Mouse (Mus musculus): ENCODE measurements around the gene Cntrl. TPM values are rescaled to one million over a fixed set of nuclear protein-coding genes. Genes with fewer than 3 reads are reported as not detected.

The Cntrl gene
- polyA plus RNA-seq, 1 experiment, result 20.4 TPM

DNA sequence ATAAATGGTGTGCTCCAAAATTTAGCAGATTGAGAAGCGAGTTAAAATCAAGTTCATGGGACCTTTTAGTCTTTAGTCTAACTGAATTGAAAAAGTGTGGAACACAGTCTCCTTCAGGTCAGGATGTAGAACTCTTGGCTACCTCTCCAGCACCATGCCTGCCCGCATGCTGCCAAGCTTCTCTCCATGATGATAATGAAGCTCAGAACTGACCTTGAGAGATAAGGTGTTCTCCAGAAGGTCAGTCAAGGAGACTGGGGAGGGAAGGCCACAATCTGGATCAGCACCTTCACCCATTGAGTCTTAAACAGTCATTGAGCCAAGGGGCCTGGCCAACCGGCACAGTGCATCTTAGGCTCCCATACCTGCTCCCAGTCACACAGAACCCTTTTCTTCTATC lies 97.5 kb downstream of the Cntrl start:
- Histone ChIP-seq H3K27ac (ENCODE audit: control insufficient read depth, insufficient read depth, low read depth, low read length) (no peak overlapping the region), H3K27me3 (ENCODE audit: control insufficient read depth, insufficient read depth, low read length) (no peaks in the 10 kb centered on the region), H3K4me1 (ENCODE audit: control insufficient read depth, insufficient read depth, low read length) (no peaks in the 10 kb centered on the region; the same call in none of the 2 replicates), H3K4me3 (ENCODE audit: control insufficient read depth, low read depth, low read length) (no peak overlapping the region), H3K36me3 (ENCODE audit: control insufficient read depth, insufficient read depth, low read length) (no peaks in the 10 kb centered on the region)
- no peak for TF ChIP-seq POLR2A (IDR thresholded peaks at IDR 0.05; ENCODE audit: control insufficient read depth, low read depth, low read length)
- TF ChIP-seq CTCF (IDR thresholded peaks at IDR 0.05; ENCODE audit: control insufficient read depth, insufficient read depth, insufficient replicate concordance, low read depth, low read length), result no peak

DNA sequence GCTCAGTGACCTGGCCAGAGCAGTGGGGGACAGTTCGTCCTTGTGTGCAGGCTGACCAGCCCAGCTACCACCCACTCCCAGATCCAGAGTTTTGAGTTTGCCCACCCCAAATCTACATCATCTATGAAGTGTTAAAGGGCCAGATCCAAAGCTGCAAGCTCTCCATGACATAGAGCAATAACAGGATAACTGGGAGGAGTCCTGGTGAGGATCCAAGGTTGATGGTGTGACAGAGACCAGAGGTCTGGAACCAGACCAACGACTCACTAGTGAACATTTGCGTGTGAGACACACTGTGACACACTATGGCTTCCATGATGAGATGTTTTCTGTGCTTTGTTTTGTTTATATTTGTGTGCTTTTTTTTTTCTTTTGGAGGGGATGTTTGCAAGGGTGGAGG lies 98.8 kb downstream of the Cntrl start:
- TF ChIP-seq CTCF (IDR thresholded peaks at IDR 0.05; ENCODE audit: control insufficient read depth, insufficient read depth, insufficient replicate concordance, low read depth, low read length), result no peak
- no peak overlapping the region for H3K4me3 ChIP-seq (ENCODE audit: control insufficient read depth, low read depth, low read length)
- no peaks in the 10 kb centered on the region for H3K36me3 ChIP-seq (ENCODE audit: control insufficient read depth, insufficient read depth, low read length)
- H3K27ac ChIP-seq (ENCODE audit: control insufficient read depth, insufficient read depth, low read depth, low read length), result no peak overlapping the region
- no peaks in the 10 kb centered on the region; the same call in 1 of the 2 replicates for H3K4me1 ChIP-seq (ENCODE audit: control insufficient read depth, insufficient read depth, low read length)
- no peaks in the 10 kb centered on the region for H3K27me3 ChIP-seq (ENCODE audit: control insufficient read depth, insufficient read depth, low read length)

GRCm38 (mm10) chr2:35208931-35209665 lies 99.8 kb downstream of the Cntrl start:
- TF ChIP-seq CTCF (IDR thresholded peaks at IDR 0.05; ENCODE audit: control insufficient read depth, insufficient read depth, insufficient replicate concordance, low read depth, low read length), result no peak
- Histone ChIP-seq H3K4me1 (ENCODE audit: control insufficient read depth, insufficient read depth, low read length) (peaks cover 3% of the 10 kb centered on the region; the same call in 1 of the 2 replicates), H3K27me3 (ENCODE audit: control insufficient read depth, insufficient read depth, low read length) (no peaks in the 10 kb centered on the region), H3K36me3 (ENCODE audit: control insufficient read depth, insufficient read depth, low read length) (no peaks in the 10 kb centered on the region), H3K4me3 (ENCODE audit: control insufficient read depth, low read depth, low read length) (no peak overlapping the region), H3K27ac (ENCODE audit: control insufficient read depth, insufficient read depth, low read depth, low read length) (no peak overlapping the region)

- Histone ChIP-seq H3K27ac (ENCODE audit: control insufficient read depth, insufficient read depth, low read depth, low read length) (no peak overlapping the region), H3K4me3 (ENCODE audit: control insufficient read depth, low read depth, low read length) (no peak overlapping the region), H3K4me1 (ENCODE audit: control insufficient read depth, insufficient read depth, low read length) (peaks cover 11% of the 10 kb centered on the region), H3K27me3 (ENCODE audit: control insufficient read depth, insufficient read depth, low read length) (no peaks in the 10 kb centered on the region), H3K36me3 (ENCODE audit: control insufficient read depth, insufficient read depth, low read length) (no peaks in the 10 kb centered on the region)
- TF ChIP-seq CTCF (IDR thresholded peaks at IDR 0.05; ENCODE audit: control insufficient read depth, insufficient read depth, insufficient replicate concordance, low read depth, low read length) (no peak), POLR2A (IDR thresholded peaks at IDR 0.05; ENCODE audit: control insufficient read depth, low read depth, low read length) (no peak)
Observed at GRCm38 (mm10) chr2:35211681-35212080, 102.4 kb downstream of the Cntrl start.

DNA sequence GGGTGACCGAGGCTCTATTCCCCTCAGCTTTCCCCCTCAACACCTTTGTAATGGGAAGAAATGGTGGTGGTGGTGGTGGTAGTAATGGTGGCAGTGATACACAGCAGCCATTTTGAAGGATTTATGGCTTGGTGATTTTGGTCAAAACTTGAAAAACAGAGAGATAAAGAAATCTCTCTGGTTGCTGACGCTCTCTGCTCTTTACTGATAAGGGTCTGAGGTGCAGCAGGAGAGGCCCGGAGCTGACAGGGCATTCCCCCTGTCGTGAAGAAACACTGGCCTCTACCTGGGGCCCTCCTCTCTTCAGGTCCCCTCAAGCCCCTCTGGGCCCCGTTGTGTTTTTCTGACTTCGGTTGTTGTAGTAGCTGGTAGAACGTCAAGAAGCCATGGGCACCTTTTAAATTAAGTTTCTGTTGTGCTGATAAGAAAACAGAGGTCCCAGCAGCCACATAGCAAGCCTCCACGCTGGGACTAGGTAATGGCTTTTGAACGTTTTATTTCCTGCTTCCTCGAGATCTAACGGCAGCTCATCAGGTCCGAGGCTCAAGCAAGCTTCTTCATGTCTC lies 104.1 kb downstream of the Cntrl start:
- peaks cover 11% of the 10 kb centered on the region for H3K4me1 ChIP-seq (ENCODE audit: control insufficient read depth, insufficient read depth, low read length)
- H3K36me3 ChIP-seq (ENCODE audit: control insufficient read depth, insufficient read depth, low read length), result no peaks in the 10 kb centered on the region
- TF ChIP-seq CTCF (IDR thresholded peaks at IDR 0.05; ENCODE audit: control insufficient read depth, insufficient read depth, insufficient replicate concordance, low read depth, low read length), result no peak
- TF ChIP-seq POLR2A (IDR thresholded peaks at IDR 0.05; ENCODE audit: control insufficient read depth, low read depth, low read length), result no peak
- H3K27ac ChIP-seq (ENCODE audit: control insufficient read depth, insufficient read depth, low read depth, low read length), result no peak overlapping the region
- peak overlapping the region; percentile 43 for H3K4me3 ChIP-seq (ENCODE audit: control insufficient read depth, low read depth, low read length)
- H3K27me3 ChIP-seq (ENCODE audit: control insufficient read depth, insufficient read depth, low read length), result no peaks in the 10 kb centered on the region

- peak overlapping the region; percentile 49 for H3K4me3 ChIP-seq (ENCODE audit: control insufficient read depth, low read depth, low read length)
- peaks cover 11% of the 10 kb centered on the region for H3K4me1 ChIP-seq (ENCODE audit: control insufficient read depth, insufficient read depth, low read length)
- H3K27me3 ChIP-seq (ENCODE audit: control insufficient read depth, insufficient read depth, low read length), result no peaks in the 10 kb centered on the region
- TF ChIP-seq POLR2A (IDR thresholded peaks at IDR 0.05; ENCODE audit: control insufficient read depth, low read depth, low read length) (no peak), CTCF (IDR thresholded peaks at IDR 0.05; ENCODE audit: control insufficient read depth, insufficient read depth, insufficient replicate concordance, low read depth, low read length) (peak; percentile 90)
- H3K36me3 ChIP-seq (ENCODE audit: control insufficient read depth, insufficient read depth, low read length), result no peaks in the 10 kb centered on the region
- H3K27ac ChIP-seq (ENCODE audit: control insufficient read depth, insufficient read depth, low read depth, low read length), result no peak overlapping the region
Observed at GRCm38 (mm10) chr2:35214881-35215358, 105.6 kb downstream of the Cntrl start.

DNA sequence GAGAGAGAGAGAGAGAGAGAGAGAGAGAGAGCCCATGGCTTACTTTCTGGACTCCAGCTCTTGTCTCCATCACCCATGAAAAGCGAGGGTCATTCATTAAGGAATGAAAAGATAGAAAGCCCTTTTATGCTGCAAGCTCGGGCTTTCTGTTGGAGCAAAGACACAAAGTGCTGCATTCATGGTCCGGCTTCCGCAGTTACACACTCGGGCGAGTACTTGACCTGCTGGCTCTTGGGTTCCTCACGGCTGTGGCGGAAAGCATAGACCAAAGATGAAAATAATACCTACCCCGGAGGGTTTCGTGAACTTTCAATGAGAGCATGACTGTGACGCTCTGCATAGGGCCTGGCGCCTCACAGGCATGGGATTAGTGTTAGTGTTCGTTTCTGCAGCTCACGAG lies 106.1 kb downstream of the Cntrl start:
- Histone ChIP-seq H3K27ac (ENCODE audit: control insufficient read depth, insufficient read depth, low read depth, low read length) (no peak overlapping the region), H3K27me3 (ENCODE audit: control insufficient read depth, insufficient read depth, low read length) (no peaks in the 10 kb centered on the region), H3K4me1 (ENCODE audit: control insufficient read depth, insufficient read depth, low read length) (peaks cover 11% of the 10 kb centered on the region), H3K36me3 (ENCODE audit: control insufficient read depth, insufficient read depth, low read length) (no peaks in the 10 kb centered on the region), H3K4me3 (ENCODE audit: control insufficient read depth, low read depth, low read length) (no peak overlapping the region)
- TF ChIP-seq POLR2A (IDR thresholded peaks at IDR 0.05; ENCODE audit: control insufficient read depth, low read depth, low read length), result no peak
- TF ChIP-seq CTCF (IDR thresholded peaks at IDR 0.05; ENCODE audit: control insufficient read depth, insufficient read depth, insufficient replicate concordance, low read depth, low read length), result no peak

Data from testis, adult 2 months (tissue).